Mouse (Mus musculus): ENCODE measurements at regions not wholly inside any gene's neighbourhood (a gene's known extent, or its start where the extent isn't known, plus 50 kb on each side); places are given as distances from the start of the nearest gene placed in this dataset.

DNA sequence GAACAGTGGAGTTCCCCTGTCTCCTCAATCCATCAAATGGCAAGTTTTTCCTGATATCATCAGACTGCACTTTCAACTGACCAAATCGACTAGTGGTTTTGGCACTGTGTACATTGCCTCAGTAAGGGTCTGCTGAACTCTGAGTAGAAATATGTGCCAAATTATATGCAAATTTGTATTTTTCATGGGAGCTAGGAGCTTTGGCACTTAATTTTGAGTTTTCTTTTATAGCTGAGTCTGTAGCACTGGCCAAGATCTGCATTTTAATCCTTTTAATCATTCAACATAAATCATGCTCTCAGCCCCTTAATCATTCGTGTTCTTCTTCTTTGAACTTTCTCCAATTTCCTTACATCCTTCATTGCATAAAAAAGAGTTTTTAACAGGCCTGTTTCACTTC, 1678.5 kb upstream of the 5930422O12Rik start:
- TF ChIP-seq CEBPB (IDR thresholded peaks at IDR 0.05; ENCODE audit: insufficient read depth, poor library complexity, severe bottlenecking) (peak; percentile 22; the same call in 1 of the 2 replicates), POLR2A (IDR thresholded peaks at IDR 0.05; ENCODE audit: insufficient read length, low read depth) (no peak), MYOG (IDR thresholded peaks at IDR 0.05; ENCODE audit: control insufficient read depth in 1 of 3, insufficient read depth in 1 of 3, insufficient read length in 2 of 3, low read depth in 2 of 3) (no peak)

All from myocyte (in vitro differentiated cells).